Mouse (Mus musculus) olfactory bulb, adult 2 months (tissue): ENCODE measurements around the gene Mc1r. TPM values are rescaled to one million over a fixed set of nuclear protein-coding genes. Genes with fewer than 3 reads are reported as not detected.

ENCODE experiments used
- H3K27ac ChIP-seq: fragments of 200-500 bp; 2 replicates; pipeline ENCODE4 v1.5.1; 2012; ENCODE audit warnings: low read depth, low read length; ENCODE audit not compliant: insufficient read depth
- H3K4me1 ChIP-seq: fragments of 200-500 bp; 2 replicates; pipeline ENCODE4 v1.6.1; 2012; ENCODE audit warnings: low read length; ENCODE audit not compliant: control insufficient read depth, insufficient read depth
- H3K4me3 ChIP-seq: fragments of 200-500 bp; 2 replicates; pipeline ENCODE4 v1.5.1; 2012; ENCODE audit warnings: mild to moderate bottlenecking, low read depth, low read length, moderate library complexity; ENCODE audit not compliant: insufficient read depth
- CTCF ChIP-seq: fragments of 200-500 bp; IDR thresholded peaks from 2 replicates; pipeline ENCODE4 v1.5.1; 2012; ENCODE audit warnings: low read depth, mild to moderate bottlenecking, low read length, moderate library complexity; ENCODE audit not compliant: insufficient read depth
- POLR2A ChIP-seq: fragments of 200-500 bp; IDR thresholded peaks from 2 replicates; pipeline ENCODE4 v1.6.1; 2012; ENCODE audit warnings: mild to moderate bottlenecking, low read depth, low read length, moderate library complexity; ENCODE audit not compliant: insufficient read depth
- WGBS: fragments of 180-500 bp; shearing (Covaris S2); methylation state at CpG from one replicate; pipeline ENCODE4 v1.1.7; 2018; 5-methylcytosine and 5-hydroxymethylcytosine counted together
- polyA plus RNA-seq: library from polyadenylated mRNA; stranded (reverse); fragments of >200 nt; gene quantifications from 2 replicates; pipeline ENCODE4 v1.2.4, GENCODE M21; 2012; ENCODE audit warnings: low replicate concordance; ENCODE audit not compliant: missing spikeins, insufficient read depth, insufficient read length

Gene Mc1r
- polyA plus RNA-seq: not detected in 2 replicates

GRCm38 (mm10) chr8:123406786-123407185 is at the start of gene Mc1r:
TSS of gene Mc1r (plus strand) at chr8:123407107.
- TF ChIP-seq POLR2A (no peak), CTCF (peak; percentile 64)
- WGBS: 12% methylated on average over 4 of the region's 4 CpGs
- Histone ChIP-seq H3K4me3 (no peak within 1 kb of the TSS), H3K4me1 (peaks cover 20% of the 10 kb centered on the region), H3K27ac (no peak within 1 kb of the TSS)

- Histone ChIP-seq H3K27ac (no peak overlapping the region), H3K4me3 (no peak overlapping the region), H3K4me1 (no peaks in the 10 kb centered on the region)
- TF ChIP-seq CTCF: no peak
- no peak for TF ChIP-seq POLR2A
- 39% methylated on average over 12 of the region's 12 CpGs for WGBS
Measured at GRCm38 (mm10) chr8:123361082-123361739, 45.7 kb upstream of the Mc1r start.

GRCm38 (mm10) chr8:123373403-123374238 is 33.3 kb upstream of the Mc1r start, which contains the start of gene Tcf25:
TSS of gene Tcf25 (plus strand) at chr8:123373753.
- peaks cover 10% of the 10 kb centered on the region for H3K4me1 ChIP-seq
- peak within 1 kb of the TSS; percentile 98 for H3K27ac ChIP-seq
- WGBS: under 1% methylated on average over 75 of the region's 75 CpGs
- H3K4me3 ChIP-seq: peak within 1 kb of the TSS; percentile 95
- TF ChIP-seq CTCF (peak; percentile 47; the same call in 1 of the 2 replicates), POLR2A (peak; percentile 73)

- WGBS: under 1% methylated on average over 20 of the region's 20 CpGs
- H3K27ac ChIP-seq: peak overlapping the region; percentile 98
- TF ChIP-seq POLR2A: no peak
- no peak for TF ChIP-seq CTCF
- H3K4me3 ChIP-seq: peak overlapping the region; percentile 95
- peaks cover 10% of the 10 kb centered on the region for H3K4me1 ChIP-seq
Measured at GRCm38 (mm10) chr8:123374239-123374578, 32.7 kb upstream of the Mc1r start.

- no peak overlapping the region for H3K27ac ChIP-seq
- 49% methylated on average over 10 of the region's 10 CpGs for WGBS
- no peak for TF ChIP-seq CTCF
- TF ChIP-seq POLR2A: no peak
- H3K4me3 ChIP-seq: 0 out of 2 replicates have a peak overlapping the region, but pooled peaks have one; percentile 1
- H3K4me1 ChIP-seq: peaks cover 12% of the 10 kb centered on the region
Measured at GRCm38 (mm10) chr8:123375701-123376100, 31.2 kb upstream of the Mc1r start.

GRCm38 (mm10) chr8:123376106-123376505 is 30.8 kb upstream of the Mc1r start:
- peaks cover 12% of the 10 kb centered on the region for H3K4me1 ChIP-seq
- H3K27ac ChIP-seq: no peak overlapping the region
- TF ChIP-seq CTCF (no peak), POLR2A (no peak)
- 23% methylated on average over 8 of the region's 8 CpGs for WGBS
- H3K4me3 ChIP-seq: 0 out of 2 replicates have a peak overlapping the region, but pooled peaks have one; percentile 1

- Histone ChIP-seq H3K4me1 (peaks cover 2% of the 10 kb centered on the region; the same call in 1 of the 2 replicates), H3K27ac (no peak overlapping the region), H3K4me3 (no peak overlapping the region)
- WGBS: 87% methylated on average over 4 of the region's 4 CpGs
- TF ChIP-seq CTCF: no peak
- TF ChIP-seq POLR2A: 0 out of 2 replicates have a peak, but pooled peaks have one; percentile 12
Measured at GRCm38 (mm10) chr8:123381711-123382110, 25.2 kb upstream of the Mc1r start.

- TF ChIP-seq POLR2A: no peak
- TF ChIP-seq CTCF: no peak
- Histone ChIP-seq H3K4me3 (no peak overlapping the region), H3K4me1 (peaks cover 2% of the 10 kb centered on the region; the same call in 1 of the 2 replicates), H3K27ac (no peak overlapping the region)
- 80% methylated on average over 8 of the region's 8 CpGs for WGBS
Measured at GRCm38 (mm10) chr8:123382516-123382915, 24.4 kb upstream of the Mc1r start.
